Mouse (Mus musculus): ENCODE data around the gene Krtap8-1.

- TF ChIP-seq CTCF (IDR thresholded peaks at IDR 0.05; ENCODE audit: control insufficient read depth, insufficient read depth, insufficient replicate concordance, low read depth, low read length) (peak; percentile 86; the same call in 1 of the 2 replicates), POLR2A (IDR thresholded peaks at IDR 0.05; ENCODE audit: control insufficient read depth, low read depth, low read length) (no peak)
Observed at GRCm38 (mm10) chr16:89517635-89518034, 29.9 kb upstream of the Krtap8-1 start.
